8 mouse cellular contexts compared by ENCODE assay signal in the genomic region with DNA sequence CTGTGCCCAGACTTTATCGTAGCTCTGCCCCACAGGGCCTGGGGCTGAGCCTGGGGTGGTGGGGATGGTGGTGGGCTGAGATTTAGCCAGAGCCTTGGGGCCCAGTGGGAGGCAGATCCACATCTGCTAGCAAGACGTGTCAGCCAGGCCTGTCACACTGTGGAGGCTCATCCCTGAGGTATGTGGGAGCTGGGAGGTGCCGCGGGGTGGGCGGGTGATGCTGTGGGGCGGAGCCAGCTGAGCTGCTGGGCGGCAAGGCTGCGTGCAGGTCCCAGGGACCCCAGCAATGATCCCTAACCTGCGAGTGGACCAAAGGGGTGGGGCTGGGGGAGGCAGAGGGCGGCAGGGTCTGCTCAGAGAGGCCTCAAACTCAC.
DNase-seq lines count a peak whose midpoint lies in the region; ATAC-seq lines count a peak whose summit lies in the region.

No protein-coding gene starts in this region.

- peak overlapping the region; percentile 73 for H3K27ac ChIP-seq in heart, embryonic 10.5 days
- no peak overlapping the region; the same call in none of the 2 replicates for H3K27ac ChIP-seq in liver, embryonic 11.5 days (ENCODE audit: low read depth, low read length)
- H3K27ac ChIP-seq in neural tube, embryonic 15.5 days (replicated peaks) = no peak overlapping the region

- peaks cover 52% of the 10 kb centered on the region for H3K4me1 ChIP-seq in heart, embryonic 10.5 days
- H3K4me1 ChIP-seq in liver, embryonic 11.5 days (replicated peaks; ENCODE audit: control insufficient read depth, insufficient read depth, low read length) = peaks cover 33% of the 10 kb centered on the region
- H3K4me1 ChIP-seq in neural tube, embryonic 15.5 days = peaks cover 25% of the 10 kb centered on the region

- no peak overlapping the region for H3K9ac ChIP-seq in liver, embryonic 11.5 days (ENCODE audit: low read depth, low read length)
- no peak overlapping the region for H3K9ac ChIP-seq in neural tube, embryonic 15.5 days (replicated peaks)

- no peaks in the 10 kb centered on the region for H3K36me3 ChIP-seq in heart, embryonic 10.5 days
- no peaks in the 10 kb centered on the region for H3K36me3 ChIP-seq in liver, embryonic 11.5 days (ENCODE audit: control insufficient read depth, insufficient read depth, low read length)
- no peaks in the 10 kb centered on the region for H3K36me3 ChIP-seq in neural tube, embryonic 15.5 days

- no peak for ATAC-seq in liver, embryonic 11.5 days (replicated peaks; ENCODE audit: low FRiP score)
- ATAC-seq in neural tube, embryonic 15.5 days (ENCODE audit: low FRiP score) = no peak

- WGBS in heart, embryonic 10.5 days = 21% methylated on average over 10 of the region's 10 CpGs
- WGBS in liver, embryonic 11.5 days = 29% methylated on average over 10 of the region's 10 CpGs
- WGBS in neural tube, embryonic 15.5 days = 30% methylated on average over 10 of the region's 10 CpGs

- peak overlapping the region; percentile 5; the same call in 1 of the 2 replicates for H3K4me3 ChIP-seq in heart, embryonic 10.5 days
- H3K4me3 ChIP-seq in liver, embryonic 11.5 days (ENCODE audit: low read depth, low read length) = no peak overlapping the region
- H3K4me3 ChIP-seq in neural tube, embryonic 15.5 days (replicated peaks) = no peak overlapping the region

- H3K9me3 ChIP-seq in heart, embryonic 10.5 days = no peaks in the 10 kb centered on the region
- no peaks in the 10 kb centered on the region for H3K9me3 ChIP-seq in liver, embryonic 11.5 days (ENCODE audit: control insufficient read depth, low read length)
- no peaks in the 10 kb centered on the region for H3K9me3 ChIP-seq in neural tube, embryonic 15.5 days (replicated peaks)

- H3K4me2 ChIP-seq in liver, embryonic 11.5 days = peak overlapping the region; percentile 29; the same call in 1 of the 2 replicates
- H3K4me2 ChIP-seq in neural tube, embryonic 15.5 days = no peak overlapping the region

- no peak for DNase-seq in heart, embryonic 10.5 days (ENCODE audit: low spot score)
- no peak for DNase-seq in heart, adult 8-10 months (ENCODE audit: low spot score)
- peak; percentile 89 for DNase-seq in 3T3-L1 (ENCODE audit: low read depth, low spot score)
- DNase-seq in adrenal gland, postnatal 36 days = peak; percentile 68 to 81
- no peak for DNase-seq in liver, embryonic 11.5 days (ENCODE audit: low spot score)
- no peak for DNase-seq in layer of hippocampus, postnatal 25 days (ENCODE audit: extremely low spot score in 1 of 2, low spot score in 1 of 2)
- DNase-seq in embryo, embryonic 10 days (ENCODE audit: low spot score) = no peak

- peaks cover 15% of the 10 kb centered on the region for H3K27me3 ChIP-seq in heart, embryonic 10.5 days (ENCODE audit: insufficient read depth, poor library complexity, severe bottlenecking)
- no peaks in the 10 kb centered on the region for H3K27me3 ChIP-seq in liver, embryonic 11.5 days (replicated peaks; ENCODE audit: control insufficient read depth, insufficient read depth, low read length)
- no peaks in the 10 kb centered on the region for H3K27me3 ChIP-seq in neural tube, embryonic 15.5 days (replicated peaks)

Comparison
In these comparisons a context has a peak if more than half of its experiments do, and no peak if none do; other contexts are left out.
1. DNase-seq: peak in 3T3-L1 (single experiment) and adrenal gland, postnatal 36 days (2 of 2); none in heart, embryonic 10.5 days (single experiment), heart, adult 8-10 months (single experiment), liver, embryonic 11.5 days (single experiment), layer of hippocampus, postnatal 25 days (0 of 2) and embryo, embryonic 10 days (single experiment).